Mouse (Mus musculus) activated CD4-positive, CD25-positive, alpha-beta regulatory T cell, adult 9 weeks (primary cell): ENCODE data around the gene Grm7. TPM values are rescaled to one million over a fixed set of nuclear protein-coding genes. Genes with fewer than 3 reads are reported as not detected.

Experiments
- polyA plus RNA-seq: library from polyadenylated mRNA; unstranded; fragments of 100-300 nt; shearing (Covaris generic); gene quantifications from one replicate; pipeline ENCODE4 v1.2.1, GENCODE M21; 2017

Grm7 gene
- not detected for polyA plus RNA-seq

GRCm38 (mm10) chr6:110645411-110646361 lies at the start of gene Grm7:
TSS of gene Grm7 (plus strand) at chr6:110645581.

